Mouse (Mus musculus): ENCODE measurements around the gene Ablim2.

Ablim2 gene

GRCm38 (mm10) chr5:35884262-35884661, 126.6 kb downstream of the Ablim2 start:
- DNase-seq (ENCODE audit: low read depth, low spot score) = peak; percentile 47

GRCm38 (mm10) chr5:35884689-35885088, 127.0 kb downstream of the Ablim2 start:
- no peak for DNase-seq (ENCODE audit: low read depth, low spot score)

GRCm38 (mm10) chr5:35888959-35889358, 131.3 kb downstream of the Ablim2 start:
- no peak for DNase-seq (ENCODE audit: low read depth, low spot score)

- no peak for DNase-seq (ENCODE audit: low read depth, low spot score)
Measured at GRCm38 (mm10) chr5:35889641-35890040, 132.0 kb downstream of the Ablim2 start.

GRCm38 (mm10) chr5:35890985-35891730, 133.5 kb downstream of the Ablim2 start:
- no peak for DNase-seq (ENCODE audit: low read depth, low spot score)

DNA sequence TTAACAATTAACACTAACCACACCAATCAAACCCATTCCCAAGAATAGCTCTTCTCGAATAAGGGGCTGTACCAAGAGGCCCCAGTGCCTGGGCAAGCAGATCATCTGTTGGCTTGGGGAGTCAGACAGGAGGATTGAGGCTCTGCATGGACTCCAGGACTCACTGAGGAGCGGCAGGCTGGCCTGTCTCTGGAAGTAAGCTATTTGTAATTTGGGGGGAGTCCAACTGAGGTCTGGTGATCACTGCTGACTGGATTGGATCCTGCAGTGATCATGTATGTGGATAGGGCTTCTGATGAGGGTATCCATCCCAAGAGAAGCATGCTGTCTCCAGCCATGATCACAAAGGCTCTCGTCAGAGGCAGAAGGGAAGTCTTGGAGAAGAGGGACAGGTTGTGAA, 134.7 kb downstream of the Ablim2 start:
- DNase-seq (ENCODE audit: low read depth, low spot score) = no peak

DNA sequence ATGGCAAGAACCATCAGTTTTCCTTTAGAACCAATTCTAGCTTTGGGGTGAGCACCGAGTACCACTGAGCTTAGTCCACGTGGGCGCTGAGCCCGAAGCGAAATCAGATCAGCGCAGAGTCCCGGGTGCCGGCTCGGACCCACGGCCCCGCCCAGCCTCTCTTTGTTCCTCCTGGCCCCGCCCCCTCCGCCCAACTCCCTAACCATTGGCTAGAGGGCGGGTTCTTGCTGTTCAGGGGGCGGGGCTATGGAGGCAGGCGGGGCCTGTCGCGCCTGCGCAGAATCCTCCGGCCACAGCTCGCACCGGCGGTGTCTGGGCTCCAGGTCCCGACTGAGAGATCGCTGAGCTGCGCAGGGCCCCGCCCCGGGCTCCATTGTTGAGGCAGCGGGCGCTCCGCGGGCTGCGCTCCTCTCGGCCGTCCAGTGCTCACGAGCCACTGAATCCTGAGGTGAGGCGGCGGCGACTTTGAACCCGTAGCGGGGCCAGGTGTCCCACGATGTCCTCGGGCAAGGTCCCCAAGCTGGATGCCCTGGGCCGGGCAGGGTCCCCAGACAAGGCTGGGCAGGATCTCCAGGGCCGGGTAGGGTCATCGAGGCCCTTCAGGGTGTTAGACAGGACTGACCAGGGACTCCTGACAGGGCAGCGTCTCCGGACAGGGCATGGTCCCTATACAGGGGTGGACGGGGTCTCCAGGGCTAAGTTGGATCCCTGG, 135.6 kb downstream of the Ablim2 start, which contains the start of gene Afap1:
Afap1 (plus strand) TSS at position 227 of the 712 bp plus-strand sequence.
- peak; percentile 96 for DNase-seq (ENCODE audit: low read depth, low spot score)

GRCm38 (mm10) chr5:35893805-35894260, 136.2 kb downstream of the Ablim2 start:
- no peak for DNase-seq (ENCODE audit: low read depth, low spot score)

DNA sequence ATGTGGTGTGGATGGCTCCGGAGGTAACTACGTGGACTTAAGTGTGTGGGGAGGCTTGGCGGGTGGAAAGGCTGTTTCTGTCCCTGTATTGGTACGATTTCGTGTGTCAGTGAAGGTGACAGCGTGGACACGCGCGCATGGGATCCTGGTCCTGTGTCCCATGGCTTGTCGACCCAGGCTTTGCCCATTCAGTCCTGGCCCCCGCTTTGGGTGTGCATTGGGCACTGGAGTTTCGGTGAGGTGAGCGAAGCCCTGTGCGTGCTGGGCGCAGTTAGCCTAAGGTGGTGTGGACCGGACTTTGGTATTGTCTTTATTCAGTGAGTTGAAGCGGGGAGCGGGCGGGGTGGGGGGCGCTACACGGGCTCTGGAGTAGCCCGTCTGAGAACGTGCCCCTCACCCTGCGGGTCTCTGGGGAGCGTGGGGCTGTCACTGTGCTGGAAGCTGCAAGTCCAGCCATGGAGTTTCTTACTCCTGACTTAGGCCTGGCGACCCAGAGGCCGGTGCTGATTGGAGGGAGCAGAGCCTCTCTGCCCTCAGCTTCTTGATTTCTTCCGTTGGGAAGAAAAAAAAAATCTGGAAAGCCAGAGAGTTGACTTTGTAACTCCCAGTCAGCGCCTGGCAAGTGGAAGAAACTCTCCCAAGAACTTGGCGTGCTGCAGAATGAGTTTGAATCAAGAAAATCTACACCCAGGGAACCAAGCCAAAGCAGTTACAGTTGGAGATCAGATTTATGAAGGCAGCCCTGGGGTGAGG, 136.8 kb downstream of the Ablim2 start:
- no peak for DNase-seq (ENCODE audit: low read depth, low spot score)

GRCm38 (mm10) chr5:35895926-35896325, 138.2 kb downstream of the Ablim2 start:
- DNase-seq (ENCODE audit: low read depth, low spot score) = no peak

GRCm38 (mm10) chr5:35896556-35896955, 138.9 kb downstream of the Ablim2 start:
- no peak for DNase-seq (ENCODE audit: low read depth, low spot score)

DNA sequence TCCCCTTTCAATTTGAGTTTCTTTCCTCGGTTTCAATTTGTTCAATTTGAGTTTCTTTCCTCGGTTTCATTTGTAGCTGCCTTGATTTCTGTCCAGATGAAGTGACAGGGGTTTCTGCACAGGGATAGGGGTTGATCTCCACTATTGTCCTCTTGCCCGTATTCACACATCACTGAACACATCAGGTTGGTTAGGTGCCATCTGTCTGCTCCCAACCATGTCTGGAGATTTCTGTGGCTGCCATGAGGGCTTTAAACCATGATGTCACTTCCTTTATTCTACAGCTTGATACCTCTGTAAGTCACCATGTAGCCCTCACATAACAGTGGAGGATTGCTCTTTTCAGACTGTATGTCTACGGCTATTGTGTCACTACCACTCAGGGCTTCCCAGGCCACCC, 139.5 kb downstream of the Ablim2 start:
- DNase-seq (ENCODE audit: low read depth, low spot score) = no peak

DNA sequence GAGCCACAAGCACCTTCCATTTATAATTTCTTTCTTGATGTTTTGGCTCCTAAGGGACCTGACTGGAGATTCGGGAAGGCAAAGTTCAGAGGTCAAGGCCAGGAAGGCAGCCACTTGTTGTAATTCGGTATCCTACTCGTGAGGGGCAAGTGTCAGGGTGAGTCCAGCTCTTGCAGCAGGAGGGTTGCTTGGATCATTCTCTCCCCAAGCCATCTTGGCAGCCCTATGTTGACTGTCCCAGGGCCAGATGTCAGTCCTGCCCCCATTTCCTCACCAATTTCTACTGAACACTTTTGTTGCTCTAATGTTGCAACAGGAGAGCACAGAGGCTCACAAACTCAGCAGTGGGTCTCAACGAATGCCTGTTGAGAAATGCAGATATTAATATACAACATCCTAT, 140.4 kb downstream of the Ablim2 start:
- no peak for DNase-seq (ENCODE audit: low read depth, low spot score)

DNA sequence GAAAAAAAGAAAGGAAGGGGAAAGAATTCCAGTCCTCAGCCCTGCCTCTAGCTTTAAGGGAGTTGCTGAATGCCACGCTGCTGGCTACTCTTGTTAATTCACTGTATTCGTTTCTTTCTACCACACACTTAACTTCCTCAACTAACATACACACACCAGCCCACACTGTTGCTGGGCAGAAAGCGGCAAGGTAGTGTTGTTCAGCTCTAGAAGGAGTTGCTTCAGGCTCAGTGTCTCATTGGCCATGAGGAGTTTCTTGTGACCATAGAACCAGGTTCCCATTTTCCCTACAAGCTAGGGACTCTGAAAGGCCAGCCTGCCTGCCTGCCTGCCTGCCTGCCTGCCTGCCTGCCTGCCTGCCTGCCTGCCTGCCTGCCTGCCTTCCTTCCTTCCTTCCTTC, 141.3 kb downstream of the Ablim2 start:
- no peak for DNase-seq (ENCODE audit: low read depth, low spot score)

- no peak for DNase-seq (ENCODE audit: low read depth, low spot score)
Measured at GRCm38 (mm10) chr5:35900401-35901225, 142.9 kb downstream of the Ablim2 start.

DNA sequence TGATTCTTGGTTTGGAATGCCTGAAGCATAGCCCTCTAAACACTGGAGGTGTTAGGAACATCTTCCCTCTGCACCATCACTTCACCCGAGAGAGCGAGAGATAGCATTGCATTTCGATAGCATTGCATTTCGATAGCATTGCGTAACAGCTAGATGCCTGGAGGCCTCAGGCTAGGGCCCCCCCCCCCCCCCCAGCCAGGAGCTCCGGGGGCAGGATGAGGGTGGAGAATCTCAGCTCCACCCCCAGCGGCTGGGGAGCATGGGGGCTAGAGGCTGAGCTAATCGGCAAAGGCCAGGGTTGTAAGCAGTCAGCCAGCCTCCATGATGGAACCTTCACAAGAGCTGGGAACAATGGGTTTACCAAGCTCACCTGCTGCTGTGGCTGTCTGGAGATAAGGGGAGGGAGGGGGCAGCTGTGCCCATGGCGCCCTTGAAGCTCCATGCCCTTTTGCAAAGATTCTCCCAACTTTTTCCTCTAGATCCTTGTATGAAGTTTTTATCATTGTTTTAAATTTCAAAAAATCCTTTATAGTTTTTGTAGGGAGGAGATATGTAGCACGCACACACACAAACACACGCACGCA, 143.6 kb downstream of the Ablim2 start:
- no peak for DNase-seq (ENCODE audit: low read depth, low spot score)

DNA sequence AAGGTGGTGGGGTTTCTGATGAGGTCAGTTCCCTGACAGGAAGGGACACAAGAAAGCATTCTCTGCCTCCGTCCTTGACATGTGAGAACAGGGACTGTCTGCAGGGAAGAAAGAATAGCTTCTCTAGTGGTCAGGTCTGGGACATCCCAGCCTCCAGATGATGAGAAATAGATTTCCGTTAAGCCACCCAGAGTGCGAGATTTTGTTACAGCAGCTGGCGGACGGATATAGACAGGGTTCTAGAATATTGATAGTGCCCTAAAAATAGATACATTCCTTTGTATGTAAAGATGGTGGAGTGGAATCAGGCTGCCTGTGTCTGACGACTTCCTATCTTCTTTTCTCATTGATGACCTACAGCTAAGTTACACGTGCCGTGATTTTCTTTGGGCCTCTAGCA, 145.8 kb downstream of the Ablim2 start:
- no peak for DNase-seq (ENCODE audit: low read depth, low spot score)

DNA sequence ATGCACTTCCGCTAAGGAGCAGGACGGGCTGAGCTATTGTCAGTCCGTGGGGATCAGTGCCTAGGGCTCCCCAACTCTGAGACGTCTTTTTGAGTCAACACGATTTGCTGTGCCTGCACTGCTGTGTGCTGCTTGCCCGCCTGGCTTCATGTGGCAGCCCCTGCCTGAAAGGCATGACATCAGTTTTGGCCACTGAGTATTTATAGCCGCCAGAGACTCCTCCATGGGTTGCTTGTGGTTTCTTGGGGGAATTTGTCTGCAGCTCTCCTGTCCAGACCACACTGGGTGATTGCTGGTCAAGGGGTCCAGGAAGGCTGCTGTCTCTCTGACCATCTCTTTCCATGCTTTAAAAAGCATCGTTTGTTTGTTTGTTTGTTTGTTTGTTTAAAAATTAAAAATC, 147.6 kb downstream of the Ablim2 start:
- DNase-seq (ENCODE audit: low read depth, low spot score) = no peak

GRCm38 (mm10) chr5:35907090-35907489, 149.4 kb downstream of the Ablim2 start:
- DNase-seq (ENCODE audit: low read depth, low spot score) = no peak

GRCm38 (mm10) chr5:35907633-35908426, 150.2 kb downstream of the Ablim2 start:
- DNase-seq (ENCODE audit: low read depth, low spot score) = no peak
